Mouse (Mus musculus): ENCODE data around the gene Slc25a22.

DNA sequence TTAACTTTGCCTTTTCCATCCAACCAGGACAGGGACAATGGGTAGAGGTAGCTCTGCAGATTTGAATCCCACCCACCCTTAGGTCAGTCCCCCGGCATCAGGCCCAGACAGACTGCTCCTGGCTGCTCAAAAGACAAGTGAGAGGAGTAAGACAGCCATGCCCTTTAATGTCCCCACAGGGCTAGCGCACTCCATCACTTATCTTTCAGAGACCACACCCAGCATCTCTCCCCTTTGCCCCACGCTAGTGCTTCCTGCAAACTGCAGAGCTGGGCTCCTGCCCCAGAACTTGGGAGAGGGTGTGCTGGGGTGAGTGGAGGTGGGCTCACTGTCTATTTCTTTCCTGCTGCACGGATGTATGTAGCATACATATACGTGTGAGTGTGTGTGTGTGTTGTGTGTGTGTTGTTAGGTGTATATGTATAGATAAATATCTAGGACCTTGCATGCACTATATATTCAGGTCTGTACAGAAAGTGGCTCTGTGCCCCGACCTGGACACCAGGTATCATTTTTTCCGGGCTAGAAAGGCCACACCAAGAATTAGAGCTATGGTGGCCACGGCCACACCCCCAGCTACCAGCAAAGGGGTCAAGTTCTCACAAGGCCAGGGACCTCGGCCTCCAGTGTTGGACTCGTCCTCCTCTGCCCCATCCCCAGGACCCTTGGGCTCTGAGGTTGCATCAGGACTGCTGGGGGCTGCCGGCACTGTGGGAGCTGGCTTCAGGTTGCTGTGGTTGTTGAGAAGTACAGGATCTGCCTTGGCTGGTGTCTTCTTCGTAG lies 10.6 kb downstream of the Slc25a22 start:
- no peak for TF ChIP-seq GATA1 (IDR thresholded peaks at IDR 0.05; ENCODE audit: borderline replicate concordance, low read length)
- TF ChIP-seq FLI1 (IDR thresholded peaks at IDR 0.05; ENCODE audit: low read length) = no peak

Data from megakaryocyte, embryonic 14.5 days (primary cell).